Mouse (Mus musculus) central nervous system, embryonic 18 days (tissue): ENCODE measurements around the gene S100a14. TPM values are rescaled to one million over a fixed set of nuclear protein-coding genes. Genes with fewer than 3 reads are reported as not detected.

Source experiments
- polyA plus RNA-seq: library from polyadenylated mRNA; depleted of rRNA; stranded (reverse); fragments of >200 nt; gene quantifications from 2 replicates; pipeline ENCODE4 v1.2.3, GENCODE M21; 2012; rRNA removed

The S100a14 gene
- polyA plus RNA-seq: 0.16 and 6.2 TPM in 2 replicates

DNA sequence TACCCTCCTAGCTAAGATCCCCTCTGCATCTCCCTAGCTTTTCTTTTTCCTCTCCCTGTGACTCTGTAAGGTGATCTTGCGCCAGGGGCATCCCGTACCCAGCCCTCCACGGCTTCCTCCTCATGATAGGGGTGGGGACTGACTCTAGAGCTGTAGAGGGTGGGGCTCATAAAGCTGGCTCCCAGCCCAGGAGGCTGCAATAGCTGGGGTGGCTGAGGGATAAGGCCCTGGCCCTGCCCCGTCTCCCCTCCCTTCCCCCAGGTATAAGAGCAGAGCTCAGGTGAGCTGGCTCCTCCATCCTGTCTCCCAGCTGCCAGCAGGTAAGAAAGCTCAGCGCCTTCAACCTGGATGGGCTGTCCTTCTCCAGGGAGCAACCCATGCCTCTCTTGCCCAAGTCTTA, at the start of gene S100a14:
Gene S100a14 (plus strand): TSS at position 277 of the 400 bp plus-strand sequence.

GRCm38 (mm10) chr3:90490696-90491256, 35.9 kb upstream of the S100a14 start, which contains the start of gene Snapin:
Snapin (minus strand) TSS chr3:90491033.

GRCm38 (mm10) chr3:90508950-90509746, 17.5 kb upstream of the S100a14 start, which contains the start of gene Chtop:
Chtop (minus strand) TSS chr3:90509498.

GRCm38 (mm10) chr3:90513796-90514590, 12.7 kb upstream of the S100a14 start, which contains the start of the genes S100a1 and S100a13:
S100a1 (minus strand) TSS chr3:90514392.
S100a13 (plus strand) TSS chr3:90514435.

DNA sequence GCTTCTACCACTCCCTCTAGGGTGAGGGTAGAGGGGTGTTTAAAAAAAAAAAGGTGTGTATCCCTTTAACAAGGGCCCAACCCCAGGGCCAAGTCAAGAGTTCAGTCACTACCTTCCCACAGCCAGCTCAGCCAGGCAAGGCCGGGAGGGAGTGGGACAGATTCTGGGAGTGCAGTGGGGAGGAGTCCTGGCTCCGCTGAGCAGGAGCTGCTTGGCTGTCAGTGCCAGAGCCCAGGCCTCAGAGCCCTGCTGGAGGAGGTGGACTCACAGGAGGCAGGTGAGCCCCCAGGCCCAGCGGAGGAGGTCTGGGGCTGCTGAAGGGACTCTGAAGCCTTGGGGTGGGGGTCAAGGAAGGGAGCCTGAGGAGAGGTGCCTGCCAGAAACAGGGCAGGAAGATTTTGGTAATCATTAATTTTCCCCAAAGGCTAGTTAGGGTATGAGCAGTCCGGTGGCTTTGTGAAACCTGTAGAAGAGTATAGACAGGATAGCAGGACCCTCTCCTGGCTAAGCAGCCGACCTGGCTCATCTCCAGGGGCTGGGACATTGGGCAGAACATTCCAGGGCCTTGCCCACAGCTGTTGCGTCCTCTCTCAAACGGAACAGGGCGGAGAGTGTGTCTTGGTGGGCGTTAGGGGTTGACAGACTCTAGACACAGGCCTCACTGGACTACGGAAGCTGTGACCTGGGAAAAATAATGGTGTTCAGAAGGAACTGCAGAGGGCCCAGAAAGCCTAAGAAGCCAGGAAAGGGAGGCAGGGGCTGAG, 10.7 kb downstream of the S100a14 start, which contains the start of gene S100a16:
Gene S100a16 (plus strand): TSS at position 114 of the 764 bp plus-strand sequence.

DNA sequence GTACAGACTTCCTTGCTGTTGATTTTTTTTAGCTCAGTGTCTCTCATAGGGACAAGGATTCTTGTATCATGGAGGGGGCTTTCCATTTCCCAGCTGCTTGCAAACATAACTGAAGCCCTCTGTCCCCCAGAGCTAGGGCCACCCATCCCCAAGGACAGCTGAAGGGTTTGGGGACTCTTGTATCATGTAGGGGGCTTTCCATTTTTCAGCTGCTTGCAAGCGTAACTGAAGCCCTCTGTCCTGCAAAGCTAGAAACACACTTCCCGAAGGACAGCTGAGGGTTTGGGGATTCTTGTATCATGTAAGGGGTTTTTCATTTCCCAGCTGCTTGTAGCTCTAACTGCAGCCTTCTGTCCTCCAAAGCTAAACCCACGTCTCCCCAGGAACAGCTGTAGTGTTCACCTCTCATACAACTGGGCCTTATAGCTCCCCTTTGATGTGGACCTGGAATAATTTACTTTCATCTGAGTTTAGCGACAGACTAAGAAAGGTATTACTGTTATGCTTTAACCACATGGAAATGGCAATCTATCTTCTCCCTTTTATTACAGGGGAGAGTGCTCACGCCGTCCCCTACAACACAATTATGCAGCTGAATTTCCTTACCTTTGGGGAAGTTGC, 33.5 kb downstream of the S100a14 start, which contains the start of gene S100a3:
Gene S100a3 (plus strand): TSS at position 571 of the 621 bp plus-strand sequence.

Other genes starting within 250 kb of the S100a14 start
- gene Gatad2b, start 233.7 kb upstream of the S100a14 start, polyA plus RNA-seq: 24.3 and 31.8 TPM in 2 replicates
- gene Slc27a3, start 136.9 kb upstream of the S100a14 start, polyA plus RNA-seq: 52.9 and 54.6 TPM in 2 replicates
- 53.9 and 55.9 TPM in 2 replicates for gene Ints3, start 93.2 kb upstream of the S100a14 start, polyA plus RNA-seq
- gene Npr1, start 61.0 kb upstream of the S100a14 start, polyA plus RNA-seq: 5.7 and 6.3 TPM in 2 replicates
- 168 and 169 TPM in 2 replicates for gene Ilf2, start 50.7 kb upstream of the S100a14 start, polyA plus RNA-seq
- 46.0 and 48.7 TPM in 2 replicates for gene Snapin, start 35.8 kb upstream of the S100a14 start, polyA plus RNA-seq
- 200 and 201 TPM in 2 replicates for gene Chtop, start 17.4 kb upstream of the S100a14 start, polyA plus RNA-seq
- 36.3 and 42.0 TPM in 2 replicates for gene S100a1, start 12.5 kb upstream of the S100a14 start, polyA plus RNA-seq
- gene S100a13, start 12.4 kb upstream of the S100a14 start, polyA plus RNA-seq: 12.6 and 13.2 TPM in 2 replicates
- 31.4 and 33.1 TPM in 2 replicates for gene S100a16, start 10.4 kb downstream of the S100a14 start, polyA plus RNA-seq
- gene S100a3, start 33.7 kb downstream of the S100a14 start, polyA plus RNA-seq: 0.41 and 0.56 TPM in 2 replicates
- gene S100a2, start 63.4 kb downstream of the S100a14 start, polyA plus RNA-seq: not detected in 2 replicates
- gene Gm42674, start 75.0 kb downstream of the S100a14 start, polyA plus RNA-seq: not detected in 2 replicates
- gene S100a4, start 76.9 kb downstream of the S100a14 start, polyA plus RNA-seq: 6.6 and 8.4 TPM in 2 replicates
- not detected in 2 replicates for gene S100a5, start 81.7 kb downstream of the S100a14 start, polyA plus RNA-seq
- 28.5 and 123 TPM in 2 replicates for gene S100a6, start 86.0 kb downstream of the S100a14 start, polyA plus RNA-seq
- 0.27 and 0.60 TPM in 2 replicates for gene S100a7a, start 127.2 kb downstream of the S100a14 start, polyA plus RNA-seq
- gene S100a8, start 142.1 kb downstream of the S100a14 start, polyA plus RNA-seq: 1.2 and 7.6 TPM in 2 replicates
- 3.2 and 15.0 TPM in 2 replicates for gene S100a9, start 168.9 kb downstream of the S100a14 start, polyA plus RNA-seq
- gene Pglyrp4, start 200.1 kb downstream of the S100a14 start, polyA plus RNA-seq: not detected in 2 replicates